ENCODE assay signal across 8 mouse cellular contexts in the genomic region with DNA sequence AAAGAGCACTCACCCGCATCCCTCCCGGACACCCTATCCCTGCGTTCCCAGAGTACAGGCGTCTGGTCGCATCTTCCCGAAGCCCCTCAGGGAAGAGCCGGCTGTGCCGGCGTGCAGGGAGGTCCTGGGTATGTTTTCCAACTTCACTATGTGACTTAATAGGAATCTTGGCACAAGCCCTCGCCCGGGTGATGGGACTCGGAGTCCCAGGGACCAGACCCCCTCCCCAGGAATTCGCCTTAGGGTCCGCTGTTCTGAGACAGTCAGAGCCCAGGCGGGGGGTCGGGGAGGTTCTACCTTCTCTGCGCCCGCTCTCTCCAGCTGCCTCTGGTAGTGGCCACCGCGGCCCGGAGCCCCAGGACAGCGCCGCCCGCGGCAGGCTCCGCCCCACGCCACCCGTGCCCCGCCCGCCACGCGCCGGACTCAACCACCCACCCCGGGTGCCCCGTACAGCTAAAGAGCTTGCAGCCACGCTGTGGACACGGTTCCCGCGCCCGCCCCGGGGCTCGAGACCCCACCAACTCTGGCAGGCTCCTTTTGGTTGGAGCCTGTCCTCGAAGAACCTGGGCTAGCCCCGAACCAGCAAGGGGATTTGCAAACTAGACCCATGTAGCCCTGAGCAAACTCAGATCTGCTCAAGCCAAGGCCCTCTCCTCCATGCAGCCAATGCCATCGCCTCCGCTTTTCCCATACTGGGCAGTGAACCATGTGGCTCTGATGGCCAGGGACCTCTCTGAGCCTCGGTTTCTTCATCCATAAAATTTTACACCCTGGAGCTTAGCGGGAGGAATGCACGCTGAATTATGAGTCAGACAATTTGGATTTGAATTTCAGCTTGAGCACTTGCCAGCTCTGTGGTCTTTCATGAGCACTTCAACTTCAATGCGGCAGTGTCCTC. TPM values are rescaled to one million over a fixed set of nuclear protein-coding genes. Genes with fewer than 3 reads are reported as not detected.
DNase-seq lines count a peak whose midpoint lies in the region; ATAC-seq lines count a peak whose summit lies in the region.

Gene Adamtsl4 (minus strand): TSS at position 394 of the 898 bp plus-strand sequence.

- H3K4me2 ChIP-seq in intestine, embryonic 16.5 days (ENCODE audit: low read depth, low read length), result peak within 1 kb of the TSS; percentile 96
- peak within 1 kb of the TSS; percentile 74 for H3K4me2 ChIP-seq in neural tube, embryonic 13.5 days

- WGBS in intestine, embryonic 16.5 days, result 4% methylated on average over 50 of the region's 50 CpGs
- 4% methylated on average over 50 of the region's 50 CpGs for WGBS in neural tube, embryonic 13.5 days

- H3K27ac ChIP-seq in intestine, embryonic 16.5 days (ENCODE audit: low read length), result peak within 1 kb of the TSS; percentile 85
- H3K27ac ChIP-seq in neural tube, embryonic 13.5 days (replicated peaks), result no peak within 1 kb of the TSS

- DNase-seq in CD4-positive helper T cell, adult 2 months (ENCODE audit: low read depth, low spot score), result peak; percentile 49
- peak; percentile 50 for DNase-seq in T-cell, adult 2 months (ENCODE audit: low spot score)
- peak; percentile 80 for DNase-seq in embryo, embryonic 11 days
- DNase-seq in lung, adult 18-20 months, result peak; percentile 83 to 86
- DNase-seq in frontal cortex, postnatal 14 days (ENCODE audit: low spot score in 2 of 2), result no peak

- peaks cover 27% of the 10 kb centered on the region for H3K4me1 ChIP-seq in intestine, embryonic 16.5 days (ENCODE audit: control insufficient read depth, insufficient read depth, low read length)
- peaks cover 32% of the 10 kb centered on the region for H3K4me1 ChIP-seq in neural tube, embryonic 13.5 days (replicated peaks)

- no peaks in the 10 kb centered on the region for H3K36me3 ChIP-seq in intestine, embryonic 16.5 days (ENCODE audit: control insufficient read depth, insufficient read depth, low read length)
- H3K36me3 ChIP-seq in neural tube, embryonic 13.5 days, result peaks cover 3% of the 10 kb centered on the region; the same call in 1 of the 2 replicates

- peak; percentile 70 for ATAC-seq in granulocyte monocyte progenitor cell, adult 5-6 weeks (replicated peaks; ENCODE audit: poor library complexity, severe bottlenecking)
- ATAC-seq in intestine, embryonic 16.5 days, result peak; percentile 72
- peak; percentile 69 for ATAC-seq in neural tube, embryonic 13.5 days (ENCODE audit: low read depth)

- no peaks in the 10 kb centered on the region for H3K9me3 ChIP-seq in intestine, embryonic 16.5 days (ENCODE audit: control insufficient read depth, low read length)
- H3K9me3 ChIP-seq in neural tube, embryonic 13.5 days, result no peaks in the 10 kb centered on the region

- peak within 1 kb of the TSS; percentile 75 for H3K9ac ChIP-seq in intestine, embryonic 16.5 days (ENCODE audit: low read depth, low read length)
- peak within 1 kb of the TSS; percentile 64 for H3K9ac ChIP-seq in neural tube, embryonic 13.5 days

- H3K27me3 ChIP-seq in intestine, embryonic 16.5 days (replicated peaks; ENCODE audit: control insufficient read depth, insufficient read depth, low read length), result no peaks in the 10 kb centered on the region
- H3K27me3 ChIP-seq in neural tube, embryonic 13.5 days, result no peaks in the 10 kb centered on the region

- H3K4me3 ChIP-seq in intestine, embryonic 16.5 days (ENCODE audit: low read length), result peak within 1 kb of the TSS; percentile 52
- H3K4me3 ChIP-seq in neural tube, embryonic 13.5 days, result peak within 1 kb of the TSS; percentile 40

RNA-seq across cellular contexts. Expression of gene Adamtsl4, which starts in this region (rescaled TPM):
- total RNA-seq in granulocyte monocyte progenitor cell, adult 5-6 weeks (2014; fragmentation: Nextera tagmentation), result 0.23 and 1.4 TPM in 2 replicates
- 0.17 TPM in 1 of 2 replicates, not detected in the other for total RNA-seq in granulocyte monocyte progenitor cell, adult 5-6 weeks (2017)
- polyA plus RNA-seq in intestine, embryonic 16.5 days (2015; fragmentation: Nextera tagmentation; extraction: Ambion mirVana), result 2.5 and 3.2 TPM in 2 replicates
- 0.71 and 1.4 TPM in 2 replicates for polyA plus RNA-seq in neural tube, embryonic 13.5 days (2015; fragmentation: Nextera tagmentation; extraction: Ambion mirVana)

Comparison
In these comparisons a context has a peak if more than half of its experiments do, and no peak if none do; other contexts are left out.
1. DNase-seq: peak in CD4-positive helper T cell, adult 2 months (single experiment), T-cell, adult 2 months (single experiment), embryo, embryonic 11 days (single experiment) and lung, adult 18-20 months (2 of 2); none in frontal cortex, postnatal 14 days (0 of 2).
2. Peak in every context shown above with its lines, with median percentiles within 50 percentile points of each other: ATAC-seq.